Mouse (Mus musculus) skeletal muscle tissue, postnatal 0 days (tissue): ENCODE data around the gene Kcnk13. TPM values are rescaled to one million over a fixed set of nuclear protein-coding genes. Genes with fewer than 3 reads are reported as not detected.

Source experiments
- microRNA-seq, 2 experiments: library from miRNA; unstranded; fragments of <30 nt; microRNA quantifications; one replicate each; pipeline ENCODE4; 2016
- polyA plus RNA-seq: library from polyadenylated mRNA; unstranded; fragments of >200 nt; fragmentation: Nextera tagmentation; extraction: Ambion mirVana; gene quantifications from 2 replicates; pipeline ENCODE4 v1.2.1, GENCODE M21; 2015

The Kcnk13 gene
- 4.1 and 4.4 TPM in 2 replicates for polyA plus RNA-seq

DNA sequence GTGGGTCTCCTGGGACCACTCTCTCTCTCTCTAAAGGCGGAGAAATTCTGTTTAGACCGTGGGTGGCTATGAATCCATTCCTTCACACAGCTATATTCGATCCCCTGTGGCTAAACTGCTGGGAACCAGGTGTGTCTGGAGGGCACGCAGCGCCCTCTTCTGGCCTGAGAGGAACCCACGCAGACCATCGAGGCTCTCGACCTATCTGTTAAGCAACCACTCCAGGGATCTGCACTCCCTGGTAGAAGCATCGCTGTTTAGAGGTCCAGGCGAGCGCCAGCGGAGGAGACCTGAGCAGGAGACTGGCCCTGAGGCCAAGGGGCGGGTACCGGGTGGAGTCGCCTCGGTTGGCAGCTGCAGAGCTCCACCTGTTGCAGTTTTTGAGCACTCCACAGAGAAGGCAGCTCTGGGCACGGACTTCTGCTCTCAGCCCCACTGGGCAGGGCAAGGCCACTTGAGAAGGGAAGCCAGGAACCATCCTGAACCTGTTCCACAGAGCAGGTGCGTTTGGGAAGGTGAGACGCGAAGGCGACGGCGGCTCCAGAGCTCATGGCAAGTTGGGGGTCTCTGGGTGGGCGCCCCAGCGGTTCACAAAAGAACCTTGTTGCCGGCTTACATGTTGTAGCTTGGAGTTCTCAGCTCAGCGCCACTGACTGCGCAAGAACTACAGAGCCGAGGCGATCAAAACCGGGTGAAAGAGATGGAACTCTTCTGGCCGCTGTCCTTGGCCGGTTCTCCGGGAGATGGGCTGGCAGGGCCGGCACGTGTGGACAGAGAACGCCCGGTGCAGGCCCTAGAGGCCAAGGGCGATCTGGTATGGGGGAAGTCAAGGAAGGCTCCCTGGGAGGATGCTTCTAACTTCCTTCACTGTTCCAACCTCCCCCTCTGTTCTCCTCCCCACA lies at the start of gene Kcnk13:
Gene Kcnk13 (plus strand): TSS at position 199 of the 902 bp plus-strand sequence.

DNA sequence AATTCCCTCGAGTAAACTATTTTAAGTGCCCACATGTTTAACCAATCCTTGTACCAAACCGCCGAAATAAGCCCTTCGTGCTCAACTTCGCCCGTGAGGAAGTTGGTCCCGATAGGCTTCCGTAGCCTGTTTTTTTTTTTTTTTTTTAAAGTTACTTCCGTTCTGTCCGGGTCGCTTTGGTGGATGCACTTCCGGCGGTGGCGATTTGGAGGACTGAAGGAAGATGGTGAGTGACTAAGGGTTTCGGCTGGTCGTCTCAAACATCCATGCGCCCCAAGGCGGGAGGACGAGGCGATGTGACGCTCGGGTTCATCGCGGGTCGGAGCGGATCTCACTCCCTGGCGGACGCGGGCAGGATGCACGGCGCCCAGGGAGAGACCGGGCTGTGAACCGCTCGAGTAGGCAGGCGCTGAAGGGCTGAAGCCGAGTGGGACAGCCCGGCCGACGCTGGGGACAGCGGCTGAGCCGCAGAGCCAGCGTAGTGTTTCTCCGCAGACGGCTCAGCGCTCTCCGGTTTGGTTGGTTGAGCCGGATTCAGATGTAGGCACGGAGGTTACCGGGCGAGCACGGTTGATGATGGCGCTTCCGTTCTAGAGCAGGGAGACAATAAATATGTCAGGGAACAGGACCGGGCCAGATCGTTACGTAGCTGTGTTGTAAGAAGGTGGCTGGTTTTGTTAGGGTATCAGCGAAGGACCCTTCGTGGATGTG lies 145.8 kb downstream of the Kcnk13 start, which contains the start of gene Psmc1:
Gene Psmc1 (plus strand): TSS at position 169 of the 711 bp plus-strand sequence.

Small RNA genes lying within 50 kb of the gene (microRNA-seq; reads per million reads assigned to microRNA genes)
- 0 reads per million in 2 experiments for gene Gm23291

Other genes with a start within 250 kb of the Kcnk13 start
- 2.1 and 2.5 TPM in 2 replicates for gene Efcab11, start 80.1 kb upstream of the Kcnk13 start, polyA plus RNA-seq
- gene Tdp1, start 80.0 kb upstream of the Kcnk13 start, polyA plus RNA-seq: 11.9 and 13.5 TPM in 2 replicates
- 245 and 263 TPM in 2 replicates for gene Psmc1, start 145.7 kb downstream of the Kcnk13 start, polyA plus RNA-seq
- gene Nrde2, start 195.2 kb downstream of the Kcnk13 start, polyA plus RNA-seq: 6.8 and 7.3 TPM in 2 replicates
- 588 and 747 TPM in 2 replicates for gene Calm1, start 234.9 kb downstream of the Kcnk13 start, polyA plus RNA-seq